Mouse (Mus musculus) intestine, postnatal 0 days (tissue): ENCODE results near the gene Wdfy1. TPM values are rescaled to one million over a fixed set of nuclear protein-coding genes. Genes with fewer than 3 reads are reported as not detected.

Experiments used
- ATAC-seq: fragments of 200-750 bp; cut with Nextera tagmentation; 2 replicates; pipeline ENCODE4 v1.8.0; 2017; ENCODE audit warnings: mild to moderate bottlenecking, moderate TSS enrichment, moderate library complexity
- H3K27ac ChIP-seq: fragments of 300-500 bp; sonication (generic); 2 replicates; pipeline ENCODE4 v1.5.1; 2014; ENCODE audit warnings: mild to moderate bottlenecking, low read depth, low read length, moderate library complexity
- H3K27me3 ChIP-seq: fragments of 300-500 bp; sonication (generic); replicated peaks from 2 replicates; pipeline ENCODE4 v1.6.1; 2014; ENCODE audit warnings: low read length, mixed read lengths; ENCODE audit not compliant: control insufficient read depth, insufficient read depth
- H3K36me3 ChIP-seq: fragments of 300-500 bp; sonication (generic); 2 replicates; pipeline ENCODE4 v1.6.1; 2014; ENCODE audit warnings: mild to moderate bottlenecking, moderate library complexity; ENCODE audit not compliant: control insufficient read depth, insufficient read depth
- H3K4me1 ChIP-seq: fragments of 300-500 bp; sonication (generic); replicated peaks from 2 replicates; pipeline ENCODE4 v1.6.1; 2014; ENCODE audit warnings: antibody characterized with exemption, low read length, mixed read lengths; ENCODE audit not compliant: control insufficient read depth, insufficient read depth
- H3K4me2 ChIP-seq: fragments of 300-500 bp; sonication (generic); replicated peaks from 2 replicates; pipeline ENCODE4 v1.6.1; 2014; ENCODE audit warnings: low read depth, mild to moderate bottlenecking, moderate library complexity
- H3K4me3 ChIP-seq: fragments of 300-500 bp; sonication (generic); 2 replicates; pipeline ENCODE4 v1.5.1; 2014; ENCODE audit warnings: low read depth, low read length
- H3K9ac ChIP-seq: fragments of 300-500 bp; sonication (generic); 2 replicates; pipeline ENCODE4 v1.6.1; 2014; ENCODE audit warnings: mild to moderate bottlenecking, low read depth, low read length
- H3K9me3 ChIP-seq: fragments of 300-500 bp; sonication (generic); 2 replicates; pipeline ENCODE4 v1.6.1; 2016; ENCODE audit warnings: mixed run types; ENCODE audit not compliant: control insufficient read depth
- CTCF ChIP-seq: sonication (generic); IDR thresholded peaks from 2 replicates; pipeline ENCODE4 v1.5.1; 2016; ENCODE audit warnings: low read depth, mild to moderate bottlenecking, control low read depth, antibody characterized with exemption, moderate library complexity
- WGBS: fragments of 180-500 bp; shearing (Covaris S2); extraction: QIAGEN DNeasy Blood & Tissue Kit; methylation state at CpG from one replicate; pipeline ENCODE4 v1.1.7; 2014; 5-methylcytosine and 5-hydroxymethylcytosine counted together
- polyA plus RNA-seq: library from polyadenylated mRNA; unstranded; fragments of >200 nt; fragmentation: Nextera tagmentation; extraction: Ambion mirVana; gene quantifications from 2 replicates; pipeline ENCODE4 v1.2.1, GENCODE M21; 2015

Gene Wdfy1
- polyA plus RNA-seq, 1 experiment from 2014 or later = 37.2 TPM

- H3K9me3 ChIP-seq = no peaks in the 10 kb centered on the region
- ATAC-seq = no peak
- no peak for TF ChIP-seq CTCF
- no peak overlapping the region for H3K27ac ChIP-seq
- no peak overlapping the region for H3K4me3 ChIP-seq
- no peak overlapping the region for H3K4me2 ChIP-seq
- no peaks in the 10 kb centered on the region for H3K27me3 ChIP-seq
- no peak overlapping the region for H3K9ac ChIP-seq
- no peaks in the 10 kb centered on the region for H3K4me1 ChIP-seq
- peaks cover 46% of the 10 kb centered on the region for H3K36me3 ChIP-seq
- 85% methylated on average over 9 of the region's 9 CpGs for WGBS
Observed at GRCm38 (mm10) chr1:79707383-79707782, 68.6 kb downstream of the Wdfy1 start.

- Histone ChIP-seq H3K9me3 (no peaks in the 10 kb centered on the region), H3K4me3 (no peak overlapping the region), H3K9ac (no peak overlapping the region), H3K4me1 (no peaks in the 10 kb centered on the region), H3K27me3 (no peaks in the 10 kb centered on the region), H3K36me3 (peaks cover 44% of the 10 kb centered on the region), H3K27ac (no peak overlapping the region), H3K4me2 (no peak overlapping the region)
- TF ChIP-seq CTCF = no peak
- 81% methylated on average over 3 of the region's 3 CpGs for WGBS
- ATAC-seq = no peak
Observed at GRCm38 (mm10) chr1:79706707-79707106, 69.2 kb downstream of the Wdfy1 start.

- Histone ChIP-seq H3K4me1 (no peaks in the 10 kb centered on the region), H3K4me3 (no peak overlapping the region), H3K36me3 (peaks cover 42% of the 10 kb centered on the region), H3K27me3 (no peaks in the 10 kb centered on the region), H3K4me2 (no peak overlapping the region), H3K9ac (no peak overlapping the region), H3K27ac (no peak overlapping the region), H3K9me3 (no peaks in the 10 kb centered on the region)
- TF ChIP-seq CTCF = no peak
- no peak for ATAC-seq
- 79% methylated on average over 2 of the region's 2 CpGs for WGBS
Observed at GRCm38 (mm10) chr1:79704672-79705071, 71.3 kb downstream of the Wdfy1 start.

GRCm38 (mm10) chr1:79703520-79703919 lies 72.4 kb downstream of the Wdfy1 start:
- peaks cover 35% of the 10 kb centered on the region for H3K36me3 ChIP-seq
- no peaks in the 10 kb centered on the region for H3K9me3 ChIP-seq
- no peaks in the 10 kb centered on the region for H3K27me3 ChIP-seq
- no peak overlapping the region for H3K4me2 ChIP-seq
- no peak for ATAC-seq
- H3K9ac ChIP-seq = no peak overlapping the region
- whole genome bisulfite sequencing = 95% methylated on average over 8 of the region's 8 CpGs
- no peak overlapping the region for H3K27ac ChIP-seq
- no peak for TF ChIP-seq CTCF
- H3K4me1 ChIP-seq = no peaks in the 10 kb centered on the region
- no peak overlapping the region for H3K4me3 ChIP-seq

GRCm38 (mm10) chr1:79698506-79698905 lies 77.4 kb downstream of the Wdfy1 start:
- Histone ChIP-seq H3K9me3 (no peaks in the 10 kb centered on the region), H3K36me3 (0 out of 2 replicates have a peak, but pooled peaks cover 7% of the 10 kb centered on the region), H3K4me3 (no peak overlapping the region), H3K27me3 (no peaks in the 10 kb centered on the region), H3K27ac (no peak overlapping the region), H3K4me2 (no peak overlapping the region), H3K4me1 (no peaks in the 10 kb centered on the region), H3K9ac (no peak overlapping the region)
- TF ChIP-seq CTCF = no peak
- no peak for ATAC-seq
- WGBS = 81% methylated on average over 2 of the region's 2 CpGs

- no peak for ATAC-seq
- Histone ChIP-seq H3K27ac (no peak overlapping the region), H3K4me2 (no peak overlapping the region), H3K9me3 (no peaks in the 10 kb centered on the region), H3K4me3 (no peak overlapping the region), H3K4me1 (no peaks in the 10 kb centered on the region), H3K9ac (no peak overlapping the region), H3K27me3 (no peaks in the 10 kb centered on the region), H3K36me3 (0 out of 2 replicates have a peak, but pooled peaks cover 7% of the 10 kb centered on the region)
- no peak for TF ChIP-seq CTCF
- WGBS = 41% methylated on average over 9 of the region's 9 CpGs
Observed at GRCm38 (mm10) chr1:79697382-79697781, 78.6 kb downstream of the Wdfy1 start.

- ATAC-seq = no peak
- 65% methylated on average over 5 of the region's 5 CpGs for WGBS
Observed at GRCm38 (mm10) chr1:79696933-79697332, 79.0 kb downstream of the Wdfy1 start.

More at GRCm38 (mm10) chr1:79696933-79697332, 79.0 kb downstream of the Wdfy1 start:
- 0 out of 2 replicates have a peak, but pooled peaks cover 7% of the 10 kb centered on the region for H3K36me3 ChIP-seq
- no peak overlapping the region for H3K27ac ChIP-seq
- no peak overlapping the region for H3K4me2 ChIP-seq
- no peaks in the 10 kb centered on the region for H3K27me3 ChIP-seq
- H3K4me3 ChIP-seq = no peak overlapping the region
- H3K9ac ChIP-seq = no peak overlapping the region
- no peak for TF ChIP-seq CTCF
- no peaks in the 10 kb centered on the region for H3K9me3 ChIP-seq
- no peaks in the 10 kb centered on the region for H3K4me1 ChIP-seq
